Mouse (Mus musculus): ENCODE results near the gene Mrpl12. TPM values are rescaled to one million over a fixed set of nuclear protein-coding genes. Genes with fewer than 3 reads are reported as not detected.
A peak's percentile ranks its signal among the peaks of the same experiment; 100 is the strongest.

Gene Mrpl12
- polyA plus RNA-seq, 1 experiment from 2014 or later: 133 TPM

DNA sequence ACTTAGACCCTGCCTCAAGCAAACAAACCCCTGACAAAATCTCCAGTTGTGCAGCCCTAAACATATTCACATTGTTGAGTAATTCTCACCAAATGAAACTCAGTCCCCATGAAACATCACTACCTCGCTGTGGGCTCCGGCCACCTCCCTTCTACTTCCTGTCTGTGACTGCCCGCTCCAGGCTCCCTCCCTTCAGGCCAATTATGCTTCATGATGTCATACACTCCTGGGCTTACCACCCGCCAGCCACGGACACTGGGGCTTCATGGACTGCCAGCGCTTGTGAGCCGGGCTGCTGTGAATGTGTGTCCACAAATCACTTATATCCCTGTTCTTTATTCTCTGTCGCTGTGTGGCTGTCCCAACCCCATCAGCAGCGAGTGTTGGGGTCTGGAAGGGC, 35.3 kb downstream of the Mrpl12 start:
- ATAC-seq (ENCODE audit: low FRiP score, low TSS enrichment): peak; percentile 69
- H3K27me3 ChIP-seq (ENCODE audit: control insufficient read depth, insufficient read depth, low read length): no peaks in the 10 kb centered on the region
- WGBS: 47% methylated on average over 9 of the region's 9 CpGs
- H3K4me1 ChIP-seq (replicated peaks; ENCODE audit: control insufficient read depth, insufficient read depth): no peaks in the 10 kb centered on the region
- no peaks in the 10 kb centered on the region for H3K9me3 ChIP-seq (ENCODE audit: control insufficient read depth, low read length)
- no peak overlapping the region for H3K4me3 ChIP-seq (ENCODE audit: low read depth, low read length)
- no peak overlapping the region for H3K4me2 ChIP-seq (replicated peaks; ENCODE audit: low read depth)
- DNase-seq (ENCODE audit: low spot score): peak; percentile 68
- peak overlapping the region; percentile 82 for H3K27ac ChIP-seq (replicated peaks)
- H3K36me3 ChIP-seq (ENCODE audit: control insufficient read depth, insufficient read depth, low read length): no peaks in the 10 kb centered on the region
- no peak overlapping the region for H3K9ac ChIP-seq (ENCODE audit: low read length)
- TF ChIP-seq EP300 (optimal IDR thresholded peaks at IDR 0.05): no peak
- TF ChIP-seq CTCF (IDR thresholded peaks at IDR 0.05; ENCODE audit: low read depth): no peak

DNA sequence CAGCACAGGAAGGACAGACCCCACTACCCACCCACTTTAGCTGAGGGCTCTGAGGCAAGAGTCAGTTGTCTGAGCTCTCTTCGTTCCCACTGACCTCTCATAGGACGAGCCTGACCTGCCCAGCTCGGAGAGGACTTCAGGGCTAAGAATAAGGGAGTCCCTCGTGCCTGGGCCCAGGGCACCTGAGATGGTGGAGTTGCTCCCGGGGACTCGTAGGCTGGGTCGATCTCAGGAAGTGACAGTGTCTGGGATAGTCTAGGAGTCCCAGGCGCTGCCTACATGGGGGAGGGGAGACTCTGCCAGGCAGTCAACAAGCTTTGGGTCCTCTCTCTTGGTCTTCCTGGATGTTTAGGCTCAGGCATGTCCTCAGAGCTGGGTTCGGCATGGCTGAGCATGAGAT, 36.1 kb downstream of the Mrpl12 start:
- ATAC-seq (ENCODE audit: low FRiP score, low TSS enrichment) (0 out of 2 replicates have a peak, but pooled peaks have one; percentile 11), DNase-seq (ENCODE audit: low spot score) (no peak)
- Histone ChIP-seq H3K27me3 (ENCODE audit: control insufficient read depth, insufficient read depth, low read length) (no peaks in the 10 kb centered on the region), H3K4me3 (ENCODE audit: low read depth, low read length) (no peak overlapping the region), H3K36me3 (ENCODE audit: control insufficient read depth, insufficient read depth, low read length) (no peaks in the 10 kb centered on the region), H3K9me3 (ENCODE audit: control insufficient read depth, low read length) (no peaks in the 10 kb centered on the region), H3K9ac (ENCODE audit: low read length) (no peak overlapping the region), H3K4me1 (replicated peaks; ENCODE audit: control insufficient read depth, insufficient read depth) (no peaks in the 10 kb centered on the region), H3K27ac (replicated peaks) (peak overlapping the region; percentile 82), H3K4me2 (replicated peaks; ENCODE audit: low read depth) (no peak overlapping the region)
- TF ChIP-seq CTCF (IDR thresholded peaks at IDR 0.05; ENCODE audit: low read depth): no peak
- TF ChIP-seq EP300 (optimal IDR thresholded peaks at IDR 0.05): no peak
- 69% methylated on average over 9 of the region's 9 CpGs for WGBS

DNA sequence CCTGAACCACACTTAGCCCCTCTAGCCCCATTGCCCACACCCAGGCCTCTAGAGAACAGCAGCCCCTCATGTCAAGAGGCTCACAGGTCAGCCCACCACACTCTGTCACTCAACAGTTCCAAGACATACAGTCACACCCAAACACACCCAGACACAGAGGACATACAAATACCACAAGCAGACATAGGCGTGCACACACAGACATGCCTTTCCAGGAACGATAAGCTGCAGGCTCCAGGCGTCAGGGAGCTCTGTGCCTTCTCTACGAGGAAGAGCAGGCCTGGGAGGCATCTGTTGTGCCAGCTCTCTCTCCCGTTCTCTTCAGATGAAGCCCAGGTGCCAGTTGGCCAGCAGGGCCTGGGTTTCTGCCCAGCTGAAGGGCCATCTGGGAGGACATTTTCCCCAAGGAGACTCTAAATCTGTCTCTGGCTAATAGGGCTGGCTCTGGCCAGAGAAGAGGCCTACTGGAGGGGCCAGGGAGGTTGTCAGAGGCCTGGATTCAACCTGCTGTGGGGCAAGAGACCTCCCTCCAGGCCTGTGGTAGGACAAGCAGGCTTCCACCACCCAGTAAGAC, 36.6 kb downstream of the Mrpl12 start:
- Histone ChIP-seq H3K4me1 (replicated peaks; ENCODE audit: control insufficient read depth, insufficient read depth) (no peaks in the 10 kb centered on the region), H3K27ac (replicated peaks) (peak overlapping the region; percentile 82), H3K36me3 (ENCODE audit: control insufficient read depth, insufficient read depth, low read length) (no peaks in the 10 kb centered on the region), H3K9ac (ENCODE audit: low read length) (peak overlapping the region; percentile 47), H3K4me2 (replicated peaks; ENCODE audit: low read depth) (no peak overlapping the region), H3K4me3 (ENCODE audit: low read depth, low read length) (no peak overlapping the region), H3K27me3 (ENCODE audit: control insufficient read depth, insufficient read depth, low read length) (no peaks in the 10 kb centered on the region), H3K9me3 (ENCODE audit: control insufficient read depth, low read length) (no peaks in the 10 kb centered on the region)
- TF ChIP-seq CTCF (IDR thresholded peaks at IDR 0.05; ENCODE audit: low read depth): no peak
- no peak for TF ChIP-seq EP300 (optimal IDR thresholded peaks at IDR 0.05)
- ATAC-seq (ENCODE audit: low FRiP score, low TSS enrichment) (peak; percentile 59), DNase-seq (ENCODE audit: low spot score) (peak; percentile 57)
- 53% methylated on average over 5 of the region's 5 CpGs for WGBS

DNA sequence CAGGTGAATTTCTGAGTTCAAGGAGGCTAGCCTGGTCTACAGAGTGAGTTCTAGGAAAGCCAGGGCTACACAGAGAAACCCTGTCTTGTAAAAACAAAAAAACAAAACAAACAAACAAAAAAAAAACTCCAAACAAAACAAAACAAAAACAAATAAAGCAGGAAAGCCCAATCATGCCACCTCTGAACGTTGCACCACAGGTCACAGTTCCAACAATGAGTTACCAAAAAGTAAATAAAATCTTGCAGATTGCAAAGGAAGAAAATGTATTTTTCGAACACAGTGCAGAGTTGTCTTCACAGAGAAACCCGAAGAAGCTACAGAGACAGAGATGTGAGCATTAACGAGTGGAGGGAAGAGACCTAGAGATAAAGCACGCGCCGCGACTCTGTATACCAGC, 38.2 kb downstream of the Mrpl12 start:
- Histone ChIP-seq H3K36me3 (ENCODE audit: control insufficient read depth, insufficient read depth, low read length) (no peaks in the 10 kb centered on the region), H3K4me2 (replicated peaks; ENCODE audit: low read depth) (no peak overlapping the region), H3K9ac (ENCODE audit: low read length) (no peak overlapping the region), H3K27me3 (ENCODE audit: control insufficient read depth, insufficient read depth, low read length) (no peaks in the 10 kb centered on the region), H3K4me1 (replicated peaks; ENCODE audit: control insufficient read depth, insufficient read depth) (no peaks in the 10 kb centered on the region), H3K4me3 (ENCODE audit: low read depth, low read length) (no peak overlapping the region), H3K27ac (replicated peaks) (no peak overlapping the region), H3K9me3 (ENCODE audit: control insufficient read depth, low read length) (no peaks in the 10 kb centered on the region)
- DNase-seq (ENCODE audit: low spot score) (no peak), ATAC-seq (ENCODE audit: low FRiP score, low TSS enrichment) (no peak)
- WGBS: 83% methylated on average over 8 of the region's 8 CpGs
- TF ChIP-seq CTCF (IDR thresholded peaks at IDR 0.05; ENCODE audit: low read depth) (no peak), EP300 (optimal IDR thresholded peaks at IDR 0.05) (no peak)

DNA sequence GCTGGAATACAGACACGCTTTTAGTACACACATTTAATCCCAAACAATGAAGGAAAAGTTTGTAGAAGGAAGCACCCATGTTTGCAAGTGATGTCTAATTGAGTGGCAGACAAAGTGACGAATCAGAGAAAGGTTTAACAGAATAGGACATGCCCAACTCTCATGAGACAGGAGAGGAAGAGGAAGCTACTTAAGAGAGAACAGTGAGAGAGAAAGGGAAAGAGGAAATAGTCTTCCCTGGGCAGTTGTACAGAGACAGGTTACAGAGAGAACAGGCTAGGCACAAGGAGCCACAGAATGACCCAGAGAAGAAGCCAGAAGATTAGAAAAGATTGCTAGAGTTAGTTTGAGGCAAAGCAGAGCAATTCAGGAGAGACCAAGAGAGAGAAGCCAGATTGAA, 41.5 kb downstream of the Mrpl12 start:
- no peak overlapping the region for H3K4me3 ChIP-seq (ENCODE audit: low read depth, low read length)
- DNase-seq (ENCODE audit: low spot score) (no peak), ATAC-seq (ENCODE audit: low FRiP score, low TSS enrichment) (no peak)
- no peaks in the 10 kb centered on the region; the same call in 1 of the 2 replicates for H3K27me3 ChIP-seq (ENCODE audit: control insufficient read depth, insufficient read depth, low read length)
- no peak overlapping the region for H3K9ac ChIP-seq (ENCODE audit: low read length)
- no peaks in the 10 kb centered on the region for H3K36me3 ChIP-seq (ENCODE audit: control insufficient read depth, insufficient read depth, low read length)
- no peak for TF ChIP-seq EP300 (optimal IDR thresholded peaks at IDR 0.05)
- TF ChIP-seq CTCF (IDR thresholded peaks at IDR 0.05; ENCODE audit: low read depth): no peak
- WGBS: 78% methylated on average over 2 of the region's 2 CpGs
- no peaks in the 10 kb centered on the region for H3K9me3 ChIP-seq (ENCODE audit: control insufficient read depth, low read length)
- no peak overlapping the region for H3K4me2 ChIP-seq (replicated peaks; ENCODE audit: low read depth)
- H3K27ac ChIP-seq (replicated peaks): no peak overlapping the region
- peaks cover 6% of the 10 kb centered on the region; the same call in 1 of the 2 replicates for H3K4me1 ChIP-seq (replicated peaks; ENCODE audit: control insufficient read depth, insufficient read depth)

DNA sequence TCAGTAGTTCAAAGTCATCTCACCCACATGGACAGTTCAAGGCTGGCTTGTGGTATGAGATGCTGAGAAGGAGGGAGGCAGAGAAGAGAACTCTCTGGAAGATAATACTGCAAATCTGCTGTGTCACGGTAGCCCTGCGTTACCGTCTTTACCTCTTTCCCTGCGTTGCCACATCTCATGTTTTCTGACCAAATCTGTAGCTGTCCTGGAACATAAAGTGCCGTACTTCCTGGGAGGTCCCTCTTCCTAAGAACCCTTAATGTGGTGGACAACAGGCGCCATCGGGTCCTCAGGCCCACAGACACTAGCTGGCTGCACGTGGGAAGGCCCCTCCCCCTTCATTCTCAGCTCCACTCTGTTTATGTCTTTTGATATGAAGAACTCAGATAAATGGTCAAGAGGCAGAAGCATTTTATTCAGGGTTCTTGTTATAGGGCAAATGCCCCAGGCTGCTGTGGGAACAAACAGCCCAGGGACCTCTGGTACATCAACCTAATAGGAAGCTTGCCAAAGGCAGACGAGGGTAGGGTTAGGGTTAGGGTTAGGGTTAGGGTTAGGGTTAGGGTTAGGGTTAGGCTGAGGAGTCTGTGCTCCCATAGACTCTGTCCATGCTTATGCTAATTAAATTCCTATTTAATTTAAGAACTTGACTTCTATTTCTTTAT, 43.4 kb downstream of the Mrpl12 start:
- 66% methylated on average over 9 of the region's 9 CpGs for WGBS
- Histone ChIP-seq H3K27me3 (ENCODE audit: control insufficient read depth, insufficient read depth, low read length) (no peaks in the 10 kb centered on the region; the same call in 1 of the 2 replicates), H3K4me2 (replicated peaks; ENCODE audit: low read depth) (no peak overlapping the region), H3K36me3 (ENCODE audit: control insufficient read depth, insufficient read depth, low read length) (no peaks in the 10 kb centered on the region), H3K9ac (ENCODE audit: low read length) (no peak overlapping the region), H3K9me3 (ENCODE audit: control insufficient read depth, low read length) (no peaks in the 10 kb centered on the region), H3K4me3 (ENCODE audit: low read depth, low read length) (no peak overlapping the region), H3K4me1 (replicated peaks; ENCODE audit: control insufficient read depth, insufficient read depth) (peaks cover 8% of the 10 kb centered on the region; the same call in 1 of the 2 replicates), H3K27ac (replicated peaks) (no peak overlapping the region)
- DNase-seq (ENCODE audit: low spot score) (no peak), ATAC-seq (ENCODE audit: low FRiP score, low TSS enrichment) (no peak)
- TF ChIP-seq EP300 (optimal IDR thresholded peaks at IDR 0.05): no peak
- TF ChIP-seq CTCF (IDR thresholded peaks at IDR 0.05; ENCODE audit: low read depth): no peak
